Mouse (Mus musculus) left cerebral cortex, postnatal 36 days (tissue): ENCODE data around the gene Ssrp1. TPM values are rescaled to one million over a fixed set of nuclear protein-coding genes. Genes with fewer than 3 reads are reported as not detected.
A peak's percentile ranks its signal among the peaks of the same experiment; 100 is the strongest.

Source experiments
- DNase-seq, 2 experiments: peaks; one replicate each; pipeline ENCODE4 v3.0.0; 2021 to 2022; ENCODE audit warnings: low spot score in 2 of 2, mixed read lengths in 1 of 2
- intact Hi-C: fragments of 180-260 bp; cut with DNase I; formaldehyde crosslinking; loops from one replicate; pipeline ENCODE4 v1.15.1; 2025
- total RNA-seq, 2 experiments: library from RNA; stranded (reverse); gene quantifications; 2 replicates each; pipeline ENCODE4 v1.2.3; 2021

Gene Ssrp1
- 100 to 1,000 TPM in 1 of 2 experiments, 10 to 100 TPM in 1; 94.2 to 109 TPM for total RNA-seq

- intact Hi-C loops = no loop called here
- peak; percentile 91 to 92 for DNase-seq
These were observed at the start of gene Ssrp1, which contains the start of gene P2rx3 for GRCm38 (mm10) chr2:85037047-85038026. Gene Ssrp1 (plus strand): TSS chr2:85037234. Gene P2rx3 (minus strand): TSS chr2:85037462.

DNA sequence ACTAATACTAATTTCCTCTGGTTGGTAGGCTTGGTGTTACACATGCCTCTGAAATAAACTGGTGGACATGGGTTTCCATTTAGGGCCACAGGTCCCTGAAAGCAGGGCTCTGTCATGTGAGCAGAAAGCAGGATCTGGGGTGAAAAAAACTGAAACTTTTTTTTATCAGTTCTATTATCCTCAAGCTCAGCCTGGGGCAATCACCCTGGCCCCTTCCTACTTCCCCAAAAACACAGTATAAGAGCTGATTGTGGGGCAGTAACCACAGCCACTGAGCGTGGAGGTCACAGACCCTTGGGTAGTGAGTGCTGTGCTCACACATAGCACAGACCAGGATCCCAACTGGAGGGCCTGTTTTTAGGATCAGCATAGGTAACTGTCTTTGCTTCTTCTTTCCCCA is 49.1 kb upstream of the Ssrp1 start, which contains the start of gene Prg3:
Gene Prg3 (plus strand): TSS at position 286 of the 400 bp plus-strand sequence.
- intact Hi-C loops = no loop called here
- no peak for DNase-seq

DNA sequence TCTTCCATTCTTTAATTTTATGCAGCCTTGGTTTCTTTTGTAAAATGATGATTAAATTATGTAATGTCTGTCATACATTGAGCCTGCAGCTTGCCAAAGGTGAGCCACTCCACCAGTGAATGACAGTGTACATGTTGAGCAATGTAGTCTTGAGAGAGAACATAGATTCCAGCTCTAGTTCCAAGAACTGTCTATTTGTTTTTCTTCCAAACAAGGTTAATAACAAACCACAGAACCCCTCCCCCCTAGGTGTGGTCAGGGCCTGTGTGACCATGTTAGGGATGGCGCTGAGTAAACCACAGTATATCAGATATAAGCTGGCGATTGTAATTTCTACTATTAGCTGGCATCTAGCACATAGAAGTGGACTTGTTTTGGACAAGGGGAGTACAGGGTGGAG is 40.7 kb upstream of the Ssrp1 start:
- intact Hi-C loops = no loop called here
- DNase-seq = no peak

DNA sequence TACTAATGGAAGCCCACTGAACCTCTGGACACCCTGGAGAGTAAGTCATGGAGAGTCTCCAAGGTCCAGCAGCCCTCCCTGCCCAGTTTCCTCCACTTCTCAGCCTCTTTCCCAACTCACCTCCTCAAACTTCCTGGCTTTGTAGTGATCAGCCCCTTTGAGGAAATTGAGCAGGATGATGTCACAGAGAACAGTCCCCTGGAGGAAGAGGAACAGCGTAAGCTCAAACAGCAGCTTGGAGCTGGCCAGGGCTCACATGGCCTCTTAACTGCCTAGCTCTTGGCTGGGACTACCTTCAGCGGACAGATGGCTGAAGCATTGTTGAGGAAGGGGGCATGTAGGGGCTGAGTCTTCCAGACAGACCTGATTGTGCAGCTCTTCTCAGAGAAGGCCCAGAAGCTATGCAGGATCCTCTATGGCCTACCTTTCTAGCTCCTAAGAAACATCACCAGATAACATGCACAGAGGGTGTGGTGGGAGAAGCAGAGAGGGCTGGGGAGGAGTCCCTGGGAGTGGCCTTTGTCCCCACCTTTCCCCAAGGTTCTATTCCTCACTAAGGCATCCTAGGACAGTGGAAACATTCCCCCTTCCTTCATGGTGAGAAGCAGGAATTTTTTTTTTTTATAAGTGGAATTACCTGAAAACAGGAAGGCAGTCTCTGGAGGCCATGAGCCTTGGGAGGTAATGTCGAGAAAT is 37.4 kb upstream of the Ssrp1 start:
- intact Hi-C loops = loop anchor here (5.0 to 10.0 kb wide), 2 partner anchors 45 to 107 kb away; no protein-coding TSS in a partner anchor

DNA sequence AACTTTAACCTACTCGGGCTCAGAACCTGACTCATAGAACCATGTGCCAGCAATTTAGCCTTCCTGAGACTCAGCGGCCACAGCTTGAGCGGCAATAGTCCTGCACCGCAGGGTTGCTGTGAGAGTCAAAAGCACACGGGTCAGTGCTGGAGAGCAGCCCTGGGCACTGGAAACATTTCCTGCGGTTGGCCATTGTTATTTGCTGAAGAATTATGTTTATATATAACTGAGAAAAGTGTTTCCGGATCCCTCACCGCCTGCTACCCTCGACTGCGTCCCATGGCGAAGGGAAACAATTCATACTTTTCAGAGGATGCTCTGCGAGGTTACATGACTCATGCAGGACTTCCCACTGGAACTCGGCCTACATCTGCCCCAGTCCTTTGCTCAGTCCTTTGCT is 35.5 kb upstream of the Ssrp1 start:
- intact Hi-C loops = loop anchor here (5.0 to 10.0 kb wide), 2 partner anchors 47 to 109 kb away; no protein-coding TSS in a partner anchor
- no peak for DNase-seq

More for the DNA sequence above, 37.4 kb upstream of the Ssrp1 start:
- no peak for DNase-seq

DNA sequence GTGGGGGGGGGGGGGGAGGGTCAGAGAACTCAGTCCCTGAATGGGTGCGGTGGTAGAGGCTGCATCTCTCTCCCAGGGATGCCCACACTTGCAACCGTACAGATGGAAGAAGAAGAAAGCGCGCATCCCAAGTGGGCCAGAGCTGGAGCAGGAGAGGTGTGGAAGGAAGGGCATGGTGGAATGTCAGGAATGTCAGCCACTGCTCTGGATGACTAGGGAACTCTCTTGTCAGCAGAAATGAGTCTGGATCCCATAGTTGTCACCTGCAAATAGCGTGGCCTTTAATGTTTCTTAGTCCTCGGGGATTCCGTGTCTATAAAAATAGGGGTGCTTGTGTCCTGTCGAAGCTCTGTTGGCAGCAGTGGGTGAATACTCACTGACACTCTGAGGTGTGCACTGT is 34.5 kb upstream of the Ssrp1 start:
- intact Hi-C loops = loop anchor here (5.0 to 10.0 kb wide), 2 partner anchors 48 to 110 kb away; no protein-coding TSS in a partner anchor
- no peak for DNase-seq

DNA sequence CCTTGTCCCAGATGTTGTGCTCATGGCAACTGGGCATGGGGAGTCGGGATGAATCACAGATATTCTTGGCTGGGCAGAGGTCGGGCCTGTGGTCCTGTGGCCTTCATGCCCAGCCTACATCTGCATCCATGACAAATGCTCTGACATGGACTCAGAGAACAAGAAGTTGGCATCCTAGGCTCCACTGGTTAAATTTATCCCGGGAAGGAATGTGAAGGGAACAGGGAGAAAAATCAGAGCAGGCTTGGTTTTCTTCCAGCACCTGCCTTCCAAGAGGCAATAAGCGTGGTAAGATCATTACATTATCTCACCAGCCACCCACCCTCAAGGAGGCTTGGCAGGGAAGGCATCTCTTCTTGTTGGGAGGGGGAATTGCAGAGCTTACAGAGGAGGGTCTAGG is 32.7 kb upstream of the Ssrp1 start:
- intact Hi-C loops = loop anchor here (5.0 to 10.0 kb wide), 2 partner anchors 50 to 112 kb away; no protein-coding TSS in a partner anchor
- peak; percentile 40 to 52 for DNase-seq

DNA sequence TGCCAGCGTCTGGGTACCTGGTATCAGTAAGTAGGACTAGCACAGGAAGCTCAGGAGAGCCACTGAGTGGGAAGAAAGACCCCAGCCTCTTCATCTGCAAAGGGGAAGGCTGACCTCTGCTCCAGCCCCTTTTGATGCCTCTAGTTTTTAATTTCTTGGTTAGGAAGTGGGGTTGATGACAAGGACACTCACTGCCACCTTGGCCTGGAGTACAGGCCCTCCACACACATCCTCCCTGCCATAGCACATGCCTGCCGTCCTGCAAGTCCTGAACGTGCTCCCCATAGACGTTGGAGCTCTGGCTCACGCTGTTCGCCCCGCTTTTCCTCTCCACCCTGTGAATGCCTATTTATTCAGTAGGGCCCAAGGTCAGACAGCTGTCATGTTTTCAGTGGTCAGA is 30.4 kb upstream of the Ssrp1 start:
- intact Hi-C loops = loop anchor here (10.0 kb wide), 1 partner anchor 52 kb away; no protein-coding TSS in a partner anchor
- no peak for DNase-seq

DNA sequence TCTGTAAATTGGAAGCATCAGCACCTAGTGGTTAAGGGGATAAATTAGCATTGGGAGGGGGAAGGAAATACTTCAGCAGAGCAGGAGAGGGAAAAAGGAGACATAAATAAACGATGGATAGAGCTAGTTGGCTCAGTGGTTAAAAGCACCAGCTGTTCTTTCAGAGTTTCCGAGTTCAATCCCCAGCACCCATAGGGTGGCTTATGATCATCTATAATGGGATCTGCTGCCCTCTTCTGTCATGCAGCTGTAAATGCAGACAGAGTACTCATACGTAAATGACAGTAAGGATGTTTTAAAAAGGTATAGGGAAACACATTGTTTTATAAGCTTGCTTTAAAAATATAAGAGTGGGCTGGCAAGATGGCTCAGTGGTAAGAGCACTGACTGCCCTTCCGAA is 29.3 kb upstream of the Ssrp1 start:
- intact Hi-C loops = loop anchor here (10.0 kb wide), 1 partner anchor 53 kb away; no protein-coding TSS in a partner anchor
- DNase-seq = no peak

GRCm38 (mm10) chr2:85009212-85009611 is 27.8 kb upstream of the Ssrp1 start:
- intact Hi-C loops = loop anchor here (10.0 kb wide), 1 partner anchor 54 kb away; no protein-coding TSS in a partner anchor
- DNase-seq = no peak

DNA sequence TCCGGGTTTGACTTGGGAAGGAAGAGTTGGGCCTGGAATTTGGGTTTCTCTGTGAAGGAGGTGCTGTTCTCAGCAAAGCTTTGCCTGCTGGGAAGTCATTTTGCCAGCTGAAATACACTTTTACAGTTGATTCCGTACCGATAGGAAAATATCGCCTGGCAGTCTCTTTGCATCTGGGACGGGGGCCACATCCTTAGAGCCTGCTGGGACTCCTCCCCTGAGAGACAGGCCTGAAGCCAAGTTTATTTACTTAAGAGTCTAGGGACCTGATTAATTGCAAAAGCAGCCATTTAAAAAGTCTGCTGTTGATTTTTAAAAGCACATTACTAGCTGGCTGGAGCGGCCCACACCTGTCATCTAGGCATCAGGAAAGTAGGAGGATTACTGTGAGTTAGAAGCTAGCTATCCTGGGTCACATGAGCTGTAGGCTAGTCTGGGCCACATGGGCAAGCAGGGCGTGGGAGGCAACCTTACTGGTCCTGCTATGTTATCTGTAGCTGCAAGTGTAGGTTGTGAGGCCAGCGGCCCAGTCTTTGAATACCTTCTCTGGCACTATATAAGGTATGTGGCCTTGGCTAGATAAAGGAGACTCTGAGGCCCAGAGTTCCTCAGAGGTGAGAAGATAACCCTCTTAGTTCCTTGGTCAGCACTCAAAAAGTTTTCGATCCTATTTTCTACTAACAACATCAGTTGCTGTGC is 25.0 kb upstream of the Ssrp1 start:
- intact Hi-C loops = loop anchor here (5.0 kb wide), 2 partner anchors 125 to 180 kb away; partner anchors contain the start of gene Rtn4rl2
- DNase-seq = no peak

- DNase-seq = no peak
These were observed 24.4 kb upstream of the Ssrp1 start for GRCm38 (mm10) chr2:85012679-85013078.

DNA sequence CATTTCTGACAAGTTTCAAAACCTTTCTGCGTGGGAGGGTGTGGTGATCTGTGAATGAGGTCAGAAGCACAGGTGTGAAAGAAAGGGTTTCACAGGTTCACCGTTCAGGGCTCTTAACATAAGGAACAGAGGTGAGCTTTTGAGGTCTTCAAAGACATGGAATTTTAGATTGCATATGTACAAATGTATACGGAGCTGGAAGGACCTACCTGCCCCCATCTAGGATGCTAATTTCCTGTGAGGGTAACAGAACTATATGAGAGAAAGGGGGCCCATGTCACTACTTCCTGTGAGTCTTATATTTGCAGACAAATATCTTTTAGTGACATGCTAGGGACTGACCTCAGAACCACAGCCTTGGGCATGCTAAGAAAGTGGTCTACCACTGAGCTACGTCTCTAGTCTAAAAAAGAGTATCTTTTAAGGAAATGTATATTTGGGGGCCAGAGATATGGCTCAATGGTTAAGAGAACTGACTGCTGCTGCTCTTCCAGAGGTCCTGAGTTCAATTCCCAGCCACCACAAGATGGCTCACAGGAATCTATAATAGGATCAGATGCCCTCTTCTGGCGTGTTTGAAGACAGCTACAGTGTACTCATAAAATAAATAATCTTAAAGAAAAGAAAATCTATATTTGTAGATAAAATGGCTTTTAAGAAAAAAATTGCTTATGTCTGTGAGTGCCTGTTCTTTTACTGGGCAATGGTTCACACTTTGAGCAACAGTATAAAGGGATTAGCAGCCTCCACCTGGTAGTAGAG is 23.0 kb upstream of the Ssrp1 start:
- intact Hi-C loops = loop anchor here (5.0 kb wide), 2 partner anchors 127 to 182 kb away; partner anchors contain the start of gene Rtn4rl2
- DNase-seq = no peak

More at GRCm38 (mm10) chr2:85012679-85013078, 24.4 kb upstream of the Ssrp1 start:
- intact Hi-C loops = loop anchor here (5.0 kb wide), 2 partner anchors 125 to 180 kb away; partner anchors contain the start of gene Rtn4rl2

DNA sequence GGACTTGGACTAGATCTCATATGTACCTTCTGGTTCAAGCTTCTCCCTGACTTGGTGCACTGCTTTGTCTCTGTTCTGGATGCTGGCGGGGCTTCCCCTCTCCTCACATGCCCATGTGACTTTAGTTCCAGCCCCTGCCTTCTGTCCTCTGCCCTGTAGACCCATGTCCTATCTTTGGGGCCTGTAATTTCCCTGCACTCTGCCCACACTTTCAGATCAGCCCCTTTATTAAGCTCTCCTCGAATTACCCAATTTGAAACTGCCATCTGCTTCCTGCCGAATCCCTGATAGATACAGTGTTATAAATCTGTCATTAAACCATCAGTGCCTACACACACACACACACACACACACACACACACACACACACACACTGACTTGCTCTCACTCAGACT is 22.4 kb upstream of the Ssrp1 start:
- intact Hi-C loops = loop anchor here (5.0 kb wide), 2 partner anchors 127 to 182 kb away; partner anchors contain the start of gene Rtn4rl2
- DNase-seq = no peak

DNA sequence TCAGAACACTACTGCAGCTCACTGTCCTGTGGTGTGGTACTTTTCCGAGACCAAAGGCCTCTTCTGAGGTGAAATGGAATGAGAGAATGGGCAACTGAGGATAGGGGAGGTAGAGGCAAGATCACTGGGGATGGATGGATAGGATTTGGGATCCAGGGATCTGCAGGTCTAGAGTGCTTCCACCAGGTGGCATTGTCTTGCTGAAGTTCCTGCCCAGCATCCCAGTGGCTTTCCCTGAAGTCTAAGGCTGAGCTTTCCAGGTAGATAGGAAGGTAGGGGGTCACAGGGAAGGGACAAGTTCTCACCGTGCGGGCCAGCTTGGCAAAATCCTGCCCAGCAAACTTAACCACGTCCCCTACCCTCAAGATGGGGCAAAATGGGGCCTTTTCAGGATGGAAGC is 15.0 kb upstream of the Ssrp1 start:
- intact Hi-C loops = loop anchor here (10.0 kb wide), 1 partner anchor 223 kb away; no protein-coding TSS in a partner anchor
- peak in 1 of 2 experiments; percentile 26 for DNase-seq

DNA sequence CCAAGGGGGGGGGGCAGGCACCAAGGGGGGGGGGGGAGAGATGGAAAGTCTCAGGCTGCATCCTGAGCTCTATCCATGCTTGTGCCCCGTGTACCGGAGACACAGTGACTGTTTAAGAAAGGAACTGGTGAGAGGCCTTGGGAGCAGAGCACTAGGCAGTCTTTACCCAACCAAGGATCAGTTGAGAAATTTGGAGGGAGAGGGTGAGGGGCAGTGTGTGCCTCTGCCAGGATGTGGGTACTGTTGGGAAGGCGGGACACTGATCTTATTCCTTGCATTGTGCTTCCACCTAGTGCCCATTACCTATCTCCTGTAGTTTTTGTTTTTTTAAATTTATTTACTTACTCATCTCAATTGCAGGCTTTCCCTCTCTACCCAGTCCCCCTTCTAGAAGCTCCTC is 10.9 kb upstream of the Ssrp1 start:
- intact Hi-C loops = loop anchor here (10.0 kb wide), 1 partner anchor 219 kb away; no protein-coding TSS in a partner anchor
- no peak for DNase-seq

- intact Hi-C loops = loop anchor here (10.0 kb wide), 1 partner anchor 218 kb away; no protein-coding TSS in a partner anchor
- DNase-seq = no peak
These were observed 9.8 kb upstream of the Ssrp1 start for GRCm38 (mm10) chr2:85027281-85027680.

DNA sequence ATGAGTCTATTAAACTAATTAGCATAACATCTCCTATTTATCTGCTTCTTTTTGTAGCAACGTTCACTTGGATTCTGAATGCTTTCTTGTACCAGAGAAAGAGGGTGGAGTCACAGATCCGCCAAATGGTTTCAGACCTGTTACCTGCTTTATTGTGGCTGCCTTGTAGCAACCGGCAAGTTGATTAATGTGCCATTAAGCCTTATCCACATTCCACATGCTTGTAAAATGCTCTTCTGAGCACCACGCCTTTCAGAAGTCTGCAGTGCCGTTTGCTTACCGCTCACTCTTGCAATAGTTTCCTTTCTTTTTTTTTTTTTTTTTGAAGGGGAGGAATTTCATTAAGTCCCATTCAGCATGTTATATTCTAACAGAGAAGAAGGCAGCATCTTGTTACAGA is 7.1 kb upstream of the Ssrp1 start:
- intact Hi-C loops = loop anchor here (10.0 kb wide), 1 partner anchor 215 kb away; no protein-coding TSS in a partner anchor
- DNase-seq = no peak
